Mouse (Mus musculus) lung, postnatal 14 days (tissue): Measurements from ENCODE around the gene Rita1.

ENCODE experiments used
- DNase-seq: peaks from one replicate; pipeline ENCODE4 v3.0.0; 2021

The Rita1 gene

DNA sequence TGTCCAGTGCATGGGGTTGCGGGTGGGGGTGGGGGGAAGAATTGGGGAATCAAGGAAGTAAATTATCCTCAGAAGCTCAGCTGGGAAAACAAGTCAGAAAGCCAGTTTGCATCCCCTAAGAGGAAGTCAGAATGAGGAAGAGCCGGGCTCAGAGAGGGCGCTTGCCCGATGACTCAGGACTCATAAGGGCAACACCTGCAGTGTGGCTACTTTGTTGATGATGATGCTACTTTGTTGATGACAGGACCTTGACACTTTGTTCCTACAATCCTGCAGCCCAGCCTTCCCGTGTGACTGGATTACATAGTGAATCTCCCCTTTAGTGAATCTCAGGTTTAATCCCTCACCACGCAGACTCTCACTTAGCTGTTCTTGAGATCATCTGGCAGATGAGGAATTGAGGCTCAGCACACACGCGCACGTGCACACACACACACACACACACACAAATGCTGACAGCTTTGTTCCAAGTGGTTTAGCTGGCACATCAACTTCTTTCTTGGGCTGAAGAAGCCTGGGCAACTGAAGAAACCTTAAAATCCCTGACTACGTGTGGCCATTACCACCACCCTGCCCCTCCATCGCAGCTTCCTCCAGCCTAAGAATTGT, 42.0 kb downstream of the Rita1 start:
- no peak for DNase-seq

DNA sequence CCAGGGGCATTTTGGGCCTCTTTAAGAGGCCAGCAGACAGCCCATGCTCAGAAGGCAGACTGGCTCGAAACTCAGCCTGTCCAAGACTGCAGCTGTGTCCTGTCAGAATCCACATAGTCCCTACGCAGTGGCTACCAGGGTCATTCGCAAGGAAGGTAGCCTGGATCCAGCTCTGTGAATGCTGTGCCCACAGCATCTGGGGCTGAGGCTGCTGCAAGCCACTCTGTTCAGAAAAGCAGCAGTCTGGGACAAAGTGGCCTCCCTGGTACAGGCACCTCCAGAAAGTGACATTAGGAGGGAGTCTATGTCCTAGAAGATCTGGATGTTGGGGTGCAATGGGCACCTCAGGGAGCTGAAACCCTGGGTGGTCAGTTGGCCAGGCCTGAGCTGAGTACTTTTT, 42.6 kb downstream of the Rita1 start:
- DNase-seq = no peak

DNA sequence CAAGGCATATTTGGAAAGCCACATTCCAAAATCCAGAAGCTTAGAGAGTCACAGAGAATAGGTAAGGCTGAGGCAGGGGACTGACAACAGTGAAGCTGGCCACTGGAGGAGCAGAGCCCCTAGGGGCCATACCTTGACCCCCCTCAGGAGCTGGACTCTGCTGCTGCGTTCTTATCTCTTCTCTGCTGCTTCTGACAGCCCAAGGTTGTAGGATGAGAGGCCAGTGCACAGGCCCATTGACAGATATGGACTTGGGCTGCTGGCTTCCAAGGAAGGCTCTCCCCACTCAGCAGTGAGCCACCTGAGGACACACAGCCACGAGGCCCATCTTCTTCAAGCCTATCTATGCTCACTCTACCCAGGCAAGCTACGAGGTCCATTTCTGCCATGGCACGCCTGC, 43.4 kb downstream of the Rita1 start:
- DNase-seq = no peak

DNA sequence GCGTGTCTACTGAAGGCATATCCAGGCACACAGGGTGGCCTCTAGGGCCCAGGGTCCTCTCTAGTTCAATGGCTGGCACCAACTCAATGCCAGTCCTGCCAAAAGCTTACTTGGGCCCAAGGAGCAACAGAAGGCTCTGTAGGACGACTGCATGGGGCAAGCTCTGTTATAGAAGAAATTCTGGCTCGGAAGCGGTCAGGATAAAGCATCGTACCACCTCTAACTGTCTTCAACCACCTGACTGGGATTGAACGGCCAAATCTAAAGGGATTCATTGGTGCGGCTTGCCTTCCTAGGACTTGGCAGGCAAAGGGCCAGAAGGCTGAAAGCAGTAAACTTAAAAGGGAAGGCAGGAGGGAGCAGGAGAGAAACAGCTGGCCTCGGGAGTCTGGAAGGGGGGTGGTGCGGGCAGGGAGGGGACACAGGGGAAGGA, 44.0 kb downstream of the Rita1 start:
- no peak for DNase-seq

DNA sequence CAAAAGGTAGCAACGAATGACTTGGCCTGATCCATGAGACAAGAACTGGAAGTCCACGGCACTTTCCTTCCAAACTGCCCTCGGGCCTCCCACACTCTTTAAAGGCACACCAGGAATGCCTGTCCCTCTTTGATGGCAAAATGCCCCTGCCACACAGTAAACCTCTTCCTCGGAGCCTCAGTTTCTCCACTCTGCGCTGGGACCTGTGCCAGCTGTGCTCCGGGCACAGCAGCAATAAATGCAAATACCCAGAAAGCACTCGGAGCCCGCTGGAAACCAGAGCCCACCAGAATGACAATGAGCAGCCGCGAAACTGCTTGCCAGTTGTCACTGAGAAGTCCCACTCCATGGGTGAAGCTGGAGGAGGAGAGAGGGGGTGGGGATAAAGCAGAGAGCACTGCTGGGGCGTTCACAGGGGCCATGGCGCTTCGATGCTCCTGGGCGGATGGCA, 44.6 kb downstream of the Rita1 start:
- no peak for DNase-seq

DNA sequence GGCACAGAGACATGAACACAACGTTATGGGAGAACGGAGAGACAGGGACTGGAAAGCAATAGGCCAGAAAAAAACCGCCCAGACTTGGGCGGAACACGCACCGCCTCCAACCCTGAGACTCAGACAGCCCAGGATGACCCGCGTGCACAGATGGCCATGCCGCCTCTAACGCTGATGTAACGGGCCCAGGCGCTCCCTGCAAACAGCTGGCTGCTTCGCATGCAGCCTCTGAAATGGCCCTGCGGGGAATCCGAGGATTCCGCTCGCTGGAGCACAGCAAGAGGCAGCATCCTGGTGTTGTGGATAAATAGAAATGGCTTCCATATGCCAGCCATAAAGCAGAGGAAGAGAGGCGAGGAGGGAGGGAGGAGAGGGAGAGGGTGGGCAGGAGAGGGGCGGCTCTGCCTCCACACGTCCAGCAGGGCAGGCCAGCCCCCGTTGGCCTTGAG, 45.1 kb downstream of the Rita1 start:
- DNase-seq = peak; percentile 62

DNA sequence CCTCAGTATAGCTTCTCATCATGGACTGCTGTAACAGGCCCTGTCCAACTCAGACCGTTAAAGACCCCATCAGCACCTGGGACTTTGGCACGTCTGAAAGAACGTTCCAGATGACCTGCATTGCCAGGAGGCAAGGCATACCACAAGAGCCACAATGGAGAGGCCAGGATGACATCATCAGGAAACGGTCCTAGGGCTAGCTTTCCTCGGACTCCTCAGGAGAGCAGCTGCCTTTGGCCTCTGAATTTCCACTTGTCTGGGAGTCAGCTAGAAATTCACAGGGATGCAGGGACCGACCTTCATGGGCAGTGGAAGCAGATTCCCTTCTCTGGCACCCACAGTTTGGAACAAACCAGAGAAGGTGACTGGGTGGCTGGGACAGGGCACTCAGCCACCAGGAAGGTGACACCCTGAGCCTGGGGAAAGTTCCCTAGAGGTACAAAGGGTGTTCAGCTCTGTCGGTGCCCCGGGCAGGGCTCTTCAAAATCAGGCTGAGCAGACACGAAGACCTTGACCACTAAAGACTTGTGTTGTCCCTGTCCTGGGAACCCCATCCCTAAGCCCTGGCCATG, 45.6 kb downstream of the Rita1 start:
- no peak for DNase-seq

DNA sequence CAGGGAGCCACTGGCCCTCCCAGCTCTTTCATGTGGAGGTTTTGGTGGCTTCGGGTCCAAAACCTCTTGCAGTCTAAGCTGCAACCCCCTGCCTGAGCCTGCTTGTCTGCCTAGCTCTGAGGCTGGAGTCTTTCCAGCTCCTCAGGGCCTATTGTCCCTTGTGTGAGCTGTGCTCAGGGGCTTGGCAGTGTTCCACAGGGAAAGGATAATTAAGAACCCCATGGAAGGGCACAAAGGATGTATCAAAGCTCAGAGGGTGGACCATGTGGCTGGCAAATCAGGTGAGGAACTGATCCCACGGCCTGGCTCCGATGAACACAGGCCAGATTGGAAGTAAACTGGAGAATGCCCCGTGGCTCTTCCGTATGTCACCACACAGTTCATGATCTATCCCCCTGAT, 46.3 kb downstream of the Rita1 start:
- DNase-seq = no peak

DNA sequence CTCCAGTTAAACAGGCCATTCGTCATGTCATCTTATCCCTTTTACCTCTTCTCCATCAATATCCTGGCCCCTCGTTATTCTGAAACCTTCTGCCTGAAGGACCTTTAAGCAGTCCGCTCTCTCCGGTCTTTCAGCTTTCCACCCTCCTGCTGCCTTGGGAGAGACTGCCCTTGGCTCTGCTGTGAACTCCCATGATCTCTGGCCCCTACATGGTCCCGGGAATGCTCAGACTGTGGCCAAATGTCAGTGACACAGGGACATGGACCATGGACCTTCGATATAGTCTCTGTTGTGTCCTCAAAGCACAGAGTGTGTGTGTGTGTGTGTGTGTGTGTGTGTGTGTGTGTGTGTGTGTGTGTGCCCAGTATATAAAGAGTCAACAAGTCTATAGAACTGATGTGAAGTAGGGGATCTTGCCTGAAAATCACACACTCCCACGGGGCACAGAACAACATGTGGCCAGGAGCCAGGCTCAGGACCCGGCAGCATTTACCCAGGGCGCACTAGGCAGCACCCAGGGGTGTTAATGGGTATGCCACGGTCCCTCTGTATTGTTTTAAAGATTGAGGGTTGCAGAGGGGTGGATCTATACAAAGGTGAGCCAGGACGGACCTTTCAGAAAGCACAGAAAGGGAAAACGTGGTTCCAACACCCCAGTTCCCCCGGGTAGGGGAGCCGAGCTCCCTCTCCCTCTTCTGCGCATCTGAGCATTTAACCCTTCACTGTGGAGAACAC, 47.1 kb downstream of the Rita1 start:
- no peak for DNase-seq

DNA sequence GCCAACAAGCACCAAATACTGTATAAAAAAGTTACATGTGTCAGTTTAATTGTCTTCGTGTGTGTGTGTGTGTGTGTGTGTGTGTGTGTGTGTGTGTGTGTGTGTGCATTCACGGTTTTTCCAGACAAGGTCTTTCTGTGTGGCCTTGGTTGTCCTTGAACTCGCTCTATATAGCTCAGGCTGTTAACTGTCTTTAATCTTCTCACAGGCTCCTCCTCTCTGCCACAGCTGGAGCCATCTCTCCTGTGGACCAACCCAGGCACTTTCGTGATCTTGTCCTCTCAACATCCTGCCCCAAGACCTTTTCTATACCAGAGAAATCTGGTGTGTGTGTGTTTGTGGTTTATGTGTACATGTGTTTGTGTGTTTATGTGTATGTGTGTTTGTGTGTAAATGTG, 48.5 kb downstream of the Rita1 start:
- no peak for DNase-seq

DNA sequence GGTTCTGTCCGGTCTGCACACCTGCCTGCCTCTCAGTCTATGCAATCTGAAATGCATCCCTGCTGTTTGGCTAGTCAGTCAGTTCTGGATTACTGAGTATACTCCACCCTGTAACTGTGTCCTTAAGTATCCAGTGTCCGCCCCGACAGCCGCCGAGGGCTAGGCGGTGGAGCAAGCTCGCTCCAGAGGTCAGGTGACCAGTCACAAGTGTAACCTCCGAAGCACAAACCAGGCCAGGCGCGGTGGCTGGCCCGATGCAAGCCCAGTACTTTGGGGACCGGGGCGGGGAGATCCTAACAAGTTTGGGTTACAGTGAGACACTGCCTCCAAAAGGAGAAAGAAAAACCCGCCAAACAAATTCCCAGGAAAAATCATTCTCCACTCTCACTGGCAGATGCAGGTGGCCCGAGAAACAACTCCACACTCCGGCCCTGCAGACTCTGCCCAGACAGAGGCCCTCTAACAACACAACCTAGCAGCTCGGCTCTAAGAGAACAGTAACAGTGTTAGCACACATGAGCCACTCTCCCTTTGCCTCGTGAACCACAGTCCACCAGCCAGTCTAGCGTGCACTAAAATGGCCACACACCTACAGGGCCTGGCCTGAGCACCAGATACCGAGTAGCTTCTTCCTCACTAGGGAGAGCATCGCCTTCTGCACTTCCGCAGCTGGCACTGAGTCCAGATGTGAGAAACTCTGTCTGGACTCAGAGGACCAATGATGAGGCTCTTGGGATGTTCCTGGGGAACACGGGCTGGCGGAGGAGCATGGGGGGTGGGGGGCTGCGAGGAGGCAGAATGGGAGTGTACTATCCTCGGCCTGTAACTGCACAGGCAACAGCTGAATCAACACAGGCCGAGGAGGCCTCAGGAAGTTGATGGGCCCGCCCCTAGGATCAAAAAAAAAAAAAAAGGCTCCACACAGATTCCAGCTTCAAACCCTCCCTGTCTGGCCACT, 49.2 kb downstream of the Rita1 start:
- DNase-seq = peak; percentile 60

DNA sequence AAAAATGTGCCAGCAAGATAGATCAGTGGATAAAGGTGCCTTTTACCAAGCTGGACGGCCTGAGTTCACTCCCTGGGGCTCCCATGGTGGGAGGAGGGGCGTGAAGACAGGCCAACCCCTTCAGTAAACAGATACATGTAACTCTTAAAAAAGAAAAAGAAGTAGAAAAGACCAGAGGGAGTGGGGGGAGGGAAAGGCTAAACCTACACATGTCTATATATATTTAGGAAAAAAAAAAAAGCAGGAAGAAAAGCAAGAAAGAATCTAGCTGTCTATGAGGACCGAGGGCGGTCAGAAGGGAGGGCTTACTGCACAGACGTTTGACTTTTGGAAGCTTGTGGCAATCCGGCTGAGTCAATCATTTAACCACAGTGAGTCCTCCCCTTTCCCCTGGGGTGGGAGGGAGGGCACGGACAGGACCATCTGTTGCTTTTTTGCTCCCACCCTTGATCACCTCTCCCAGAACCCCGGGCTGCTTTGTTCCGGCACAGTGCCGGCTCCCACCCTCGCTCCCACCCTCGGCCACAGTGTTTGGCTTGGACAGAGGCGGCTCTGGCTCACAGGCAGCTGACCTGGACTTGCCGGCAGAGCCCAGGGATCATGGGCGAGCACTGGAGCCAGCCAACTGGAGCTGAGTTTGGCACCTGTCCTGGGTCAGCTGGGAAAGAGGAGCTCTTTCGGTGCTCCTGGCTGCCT, 51.6 kb downstream of the Rita1 start:
- peak; percentile 57 for DNase-seq

DNA sequence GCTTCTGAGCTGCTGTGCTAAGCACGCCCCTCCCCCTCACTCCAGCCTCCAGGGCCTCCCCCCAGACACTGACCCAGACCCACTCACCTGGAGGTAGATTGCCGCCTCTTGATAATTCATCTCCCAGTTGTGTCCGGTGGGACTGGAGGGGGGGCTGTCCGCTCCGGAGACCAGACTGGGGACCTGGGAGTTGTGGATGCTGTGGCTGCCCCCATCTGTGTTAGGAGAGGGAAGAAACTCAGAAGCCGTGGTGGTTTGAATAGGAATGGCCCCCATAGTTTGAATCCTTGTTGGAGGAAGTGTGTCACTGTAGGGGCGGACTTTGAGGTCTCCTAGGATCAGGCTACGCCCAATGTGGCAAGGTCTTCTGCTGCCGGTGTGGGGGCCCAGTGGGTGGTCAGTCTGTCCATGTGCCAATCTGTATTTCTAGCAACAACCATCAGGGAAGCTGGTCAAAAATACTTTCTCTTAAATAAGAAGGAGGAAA, 52.2 kb downstream of the Rita1 start:
- DNase-seq = no peak

DNA sequence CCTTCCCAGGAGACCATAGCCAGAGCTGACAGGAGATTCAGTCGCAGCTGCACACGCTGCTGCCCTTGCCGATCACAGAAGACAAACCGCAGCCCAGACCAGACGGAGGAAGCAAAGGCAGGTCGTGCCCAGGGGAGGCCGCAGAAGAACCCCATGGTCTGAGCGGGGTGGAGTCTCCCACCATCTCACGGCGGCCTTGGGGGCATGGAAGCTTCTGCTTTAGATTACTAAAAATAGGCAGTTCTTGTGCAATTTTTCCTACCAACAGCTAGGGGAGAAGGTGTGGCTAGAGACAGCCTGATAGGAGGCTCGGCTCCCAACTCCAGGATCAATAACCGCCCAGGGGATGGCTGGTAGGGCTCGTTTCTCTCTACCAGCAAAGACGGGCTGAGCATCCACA, 53.6 kb downstream of the Rita1 start:
- DNase-seq = no peak

DNA sequence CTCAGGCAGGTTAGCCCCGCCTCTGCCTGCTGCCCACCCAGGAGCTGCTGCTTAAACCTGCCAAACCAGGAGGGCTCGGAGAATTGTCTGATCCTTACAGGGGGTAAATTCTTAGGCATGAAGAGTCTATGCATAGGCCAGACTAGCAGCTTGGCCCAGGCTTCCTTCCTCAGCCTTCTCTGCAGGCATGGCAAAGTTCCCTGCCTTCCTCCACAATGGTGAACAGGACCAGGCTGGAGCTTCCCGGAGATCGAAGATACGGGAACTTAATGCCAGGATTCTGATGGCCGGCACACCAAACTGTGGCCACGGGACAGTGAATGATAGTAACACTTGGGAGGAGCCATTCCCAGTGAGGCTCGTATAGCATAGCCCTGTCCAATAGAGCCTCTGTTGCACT, 54.3 kb downstream of the Rita1 start:
- DNase-seq = no peak

DNA sequence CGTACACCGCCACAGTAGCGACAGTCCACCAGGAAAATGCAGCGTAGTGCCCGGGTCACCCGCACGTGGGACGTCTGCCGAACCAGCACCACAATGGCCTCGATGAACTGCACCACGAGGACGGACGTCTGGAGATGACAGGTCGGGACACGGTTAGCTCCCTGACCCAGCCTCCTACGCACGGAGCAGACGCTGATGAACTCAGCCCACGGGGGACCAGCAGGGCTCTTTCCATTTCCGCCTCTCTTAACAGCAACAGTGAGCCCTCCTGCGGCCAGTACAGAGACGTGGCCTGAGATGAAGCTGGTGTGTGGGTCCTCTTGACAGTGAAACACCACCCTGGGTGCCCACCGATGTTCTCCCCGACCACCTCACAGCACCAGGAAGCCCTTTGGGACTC, 56.5 kb downstream of the Rita1 start:
- no peak for DNase-seq

DNA sequence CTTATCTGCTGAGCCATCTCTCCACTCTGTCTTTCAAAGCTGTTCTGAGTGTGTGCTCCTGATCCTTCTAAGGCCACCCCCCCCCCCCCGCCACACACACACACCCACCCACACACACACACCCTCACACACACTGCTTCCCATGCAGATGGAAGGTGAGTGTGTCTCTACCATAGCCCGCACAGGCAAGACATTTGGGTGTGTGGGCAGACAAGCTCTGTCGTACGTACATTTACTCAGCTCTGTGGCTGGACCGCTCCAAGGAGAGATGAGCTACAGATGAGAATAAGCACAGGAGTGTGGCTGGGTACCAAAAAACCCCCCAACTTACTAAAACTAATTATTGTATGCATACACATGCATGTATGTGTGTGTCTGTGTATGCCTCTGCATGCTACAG, 61.7 kb downstream of the Rita1 start:
- no peak for DNase-seq

DNA sequence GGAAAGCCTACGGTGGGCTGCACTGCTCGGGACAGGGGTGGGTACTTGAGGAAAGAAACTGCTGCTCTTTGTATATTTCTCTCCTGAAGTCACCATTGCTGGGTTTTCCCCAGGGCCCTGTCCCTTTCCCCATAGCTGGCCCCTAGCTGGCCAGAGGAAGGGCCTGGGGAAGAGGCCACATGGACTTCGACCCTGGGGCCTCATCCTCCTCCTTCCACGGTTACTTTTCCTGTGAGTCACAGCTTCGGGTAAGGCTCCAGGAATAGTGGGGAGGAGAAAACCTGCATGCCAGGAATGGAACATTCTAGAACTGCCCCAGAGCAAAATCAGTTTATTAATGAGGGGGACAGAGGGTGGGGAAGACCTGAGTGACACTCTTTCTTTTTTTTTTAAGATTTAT, 62.3 kb downstream of the Rita1 start:
- DNase-seq = no peak

DNA sequence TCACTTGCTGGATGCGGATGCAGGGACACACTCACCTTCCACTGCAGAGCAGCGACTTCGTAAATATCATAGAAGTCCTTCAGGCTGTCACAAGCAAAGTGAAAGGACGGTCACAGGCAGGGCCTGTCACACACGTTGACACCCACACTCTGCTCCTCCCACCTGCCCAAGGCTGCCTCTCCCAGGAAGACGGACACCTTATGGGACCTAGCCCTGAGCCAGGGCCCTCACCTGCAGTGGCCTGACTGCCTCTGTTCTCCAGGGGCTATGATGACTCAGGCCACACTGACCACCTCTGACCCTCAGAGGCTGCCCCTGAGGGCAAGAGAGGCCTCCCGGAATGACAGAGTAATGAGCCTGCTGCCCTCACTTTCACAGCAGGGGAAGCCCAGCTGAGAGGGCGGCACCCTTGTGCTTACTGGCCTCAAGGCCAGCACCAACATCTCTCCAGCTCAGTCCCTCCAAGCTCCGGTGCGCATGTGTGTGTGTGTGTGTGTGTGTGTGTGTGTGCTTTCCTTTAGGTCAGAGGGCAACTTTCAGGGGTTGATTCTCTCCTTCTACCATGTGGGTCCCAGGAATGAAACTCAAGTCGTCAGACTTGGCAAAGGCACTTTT, 64.0 kb downstream of the Rita1 start:
- no peak for DNase-seq
